ENCODE assay signal across 18 mouse cellular contexts in genomic region chr7:113172425-113172824, GRCm38 (mm10). TPM values are rescaled to one million over a fixed set of nuclear protein-coding genes. Genes with fewer than 3 reads are reported as not detected.
DNase-seq lines count a peak whose midpoint lies in the region; ATAC-seq and TF ChIP-seq lines count a peak whose summit lies in the region.
"Had no signal": no experiment of that assay in that cellular context is flagged by ENCODE, and none has a peak within 500 bp of the region (broad histone marks: within the 10 kb centered on the region; RNA-seq: fewer than 3 reads in every experiment).

No protein-coding gene starts in this region.

- 37% methylated on average over 2 of the region's 2 CpGs for WGBS in liver, postnatal 0 days (ENCODE audit: insufficient replicate concordance)
- 63% methylated on average over 2 of the region's 2 CpGs for WGBS in liver, embryonic 11.5 days
- 68% methylated on average over 2 of the region's 2 CpGs for WGBS in embryonic facial prominence, embryonic 10.5 days

- ATAC-seq in liver, postnatal 0 days = 0 out of 2 replicates have a peak, but pooled peaks have one; percentile 21
- ATAC-seq in liver, embryonic 11.5 days (replicated peaks; ENCODE audit: low FRiP score) = no peak
- no peak for ATAC-seq in megakaryocyte-erythroid progenitor cell, adult 5-6 weeks (replicated peaks; ENCODE audit: low FRiP score, low TSS enrichment, poor library complexity, severe bottlenecking)
- ATAC-seq: forebrain, embryonic 14.5 days; Patski had no signal

- no peaks in the 10 kb centered on the region for H3K4me1 ChIP-seq in liver, postnatal 0 days (ENCODE audit: insufficient read depth)
- no peaks in the 10 kb centered on the region for H3K4me1 ChIP-seq in liver, embryonic 11.5 days (replicated peaks; ENCODE audit: control insufficient read depth, insufficient read depth, low read length)
- H3K4me1 ChIP-seq in embryonic facial prominence, embryonic 10.5 days = no peaks in the 10 kb centered on the region
- H3K4me1 ChIP-seq: embryonic facial prominence, embryonic 12.5 days; hindbrain, embryonic 12.5 days; neural tube, embryonic 15.5 days had no signal

- DNase-seq in gastrocnemius, adult 2 months = peak; percentile 49
- DNase-seq in gastrocnemius, postnatal 4 days (ENCODE audit: low spot score in 2 of 2) = no peak
- no peak for DNase-seq in liver, postnatal 0 days
- no peak for DNase-seq in liver, embryonic 11.5 days (ENCODE audit: low spot score)
- DNase-seq in adipocyte (ENCODE audit: low spot score) = peak; percentile 32
- no peak for DNase-seq in embryonic facial prominence, embryonic 10.5 days (ENCODE audit: low spot score)
- DNase-seq: cerebellum, postnatal 10 days; gastrocnemius, postnatal 14 days; kidney, adult 18-20 months; thymus, adult 18-20 months had no signal

- H3K36me3 ChIP-seq in liver, postnatal 0 days (replicated peaks; ENCODE audit: insufficient read depth, low read length) = no peaks in the 10 kb centered on the region
- no peaks in the 10 kb centered on the region for H3K36me3 ChIP-seq in liver, embryonic 11.5 days (ENCODE audit: control insufficient read depth, insufficient read depth, low read length)
- no peaks in the 10 kb centered on the region for H3K36me3 ChIP-seq in myocyte (ENCODE audit: control insufficient read depth, insufficient read depth)
- H3K36me3 ChIP-seq in embryonic facial prominence, embryonic 10.5 days (replicated peaks) = no peaks in the 10 kb centered on the region
- H3K36me3 ChIP-seq: embryonic facial prominence, embryonic 12.5 days; hindbrain, embryonic 12.5 days; neural tube, embryonic 15.5 days had no signal

- H3K27me3 ChIP-seq in liver, postnatal 0 days (ENCODE audit: insufficient read depth, low read length) = no peaks in the 10 kb centered on the region
- no peaks in the 10 kb centered on the region for H3K27me3 ChIP-seq in liver, embryonic 11.5 days (replicated peaks; ENCODE audit: control insufficient read depth, insufficient read depth, low read length)
- no peaks in the 10 kb centered on the region for H3K27me3 ChIP-seq in myocyte (ENCODE audit: control insufficient read depth, insufficient read depth, insufficient read length)
- no peaks in the 10 kb centered on the region for H3K27me3 ChIP-seq in embryonic facial prominence, embryonic 10.5 days (replicated peaks; ENCODE audit: low read depth, poor library complexity, severe bottlenecking)
- H3K27me3 ChIP-seq: embryonic facial prominence, embryonic 12.5 days; hindbrain, embryonic 12.5 days; neural tube, embryonic 15.5 days; Patski had no signal

- H3K4me3 ChIP-seq in gastrocnemius, adult 2 months = no peak overlapping the region
- H3K4me3 ChIP-seq in liver, postnatal 0 days (ENCODE audit: low read depth, low read length) = no peak overlapping the region
- H3K4me3 ChIP-seq in liver, embryonic 11.5 days (ENCODE audit: low read depth, low read length) = no peak overlapping the region
- H3K4me3 ChIP-seq in myocyte = no peak overlapping the region
- H3K4me3 ChIP-seq in embryonic facial prominence, embryonic 10.5 days = no peak overlapping the region
- H3K4me3 ChIP-seq: embryonic facial prominence, embryonic 12.5 days; hindbrain, embryonic 12.5 days; neural tube, embryonic 15.5 days had no signal

- H3K9me3 ChIP-seq in liver, postnatal 0 days (ENCODE audit: low read length) = no peaks in the 10 kb centered on the region
- H3K9me3 ChIP-seq in liver, embryonic 11.5 days (ENCODE audit: control insufficient read depth, low read length) = no peaks in the 10 kb centered on the region
- H3K9me3 ChIP-seq in embryonic facial prominence, embryonic 10.5 days = no peaks in the 10 kb centered on the region
- H3K9me3 ChIP-seq: embryonic facial prominence, embryonic 12.5 days; hindbrain, embryonic 12.5 days; neural tube, embryonic 15.5 days had no signal

- no peaks in the 10 kb centered on the region for H3K79me2 ChIP-seq in myocyte (ENCODE audit: control insufficient read depth, insufficient read depth)

- H3K27ac ChIP-seq in gastrocnemius, adult 2 months = peak overlapping the region; percentile 67
- no peak overlapping the region for H3K27ac ChIP-seq in liver, postnatal 0 days (ENCODE audit: low read depth)
- H3K27ac ChIP-seq in liver, embryonic 11.5 days (ENCODE audit: low read depth, low read length) = no peak overlapping the region
- H3K27ac ChIP-seq in embryonic facial prominence, embryonic 10.5 days (replicated peaks) = no peak overlapping the region
- H3K27ac ChIP-seq: embryonic facial prominence, embryonic 12.5 days; hindbrain, embryonic 12.5 days; liver, embryonic 14.5 days; neural tube, embryonic 15.5 days had no signal

- TF ChIP-seq CTCF in gastrocnemius, adult 2 months (IDR thresholded peaks at IDR 0.05) = no peak
- no peak for TF ChIP-seq CTCF in liver, postnatal 0 days (IDR thresholded peaks at IDR 0.05; ENCODE audit: low read depth)

- intact Hi-C loops in gastrocnemius, adult 2 months (cut with DNase I) = no loop called here

- no peak overlapping the region for H3K4me2 ChIP-seq in liver, postnatal 0 days (ENCODE audit: low read depth, low read length)
- H3K4me2 ChIP-seq in liver, embryonic 11.5 days = no peak overlapping the region
- H3K4me2 ChIP-seq in myocyte (ENCODE audit: low read depth) = peak overlapping the region; percentile 7
- H3K4me2 ChIP-seq: embryonic facial prominence, embryonic 12.5 days; hindbrain, embryonic 12.5 days; neural tube, embryonic 15.5 days had no signal

- no peak for TF ChIP-seq POLR2A in myocyte (IDR thresholded peaks at IDR 0.05; ENCODE audit: insufficient read length, low read depth)

- no peak overlapping the region for H3K9ac ChIP-seq in liver, postnatal 0 days (replicated peaks)
- H3K9ac ChIP-seq in liver, embryonic 11.5 days (ENCODE audit: low read depth, low read length) = no peak overlapping the region
- H3K9ac ChIP-seq: embryonic facial prominence, embryonic 12.5 days; hindbrain, embryonic 12.5 days; liver, embryonic 14.5 days; neural tube, embryonic 15.5 days had no signal

- no peak overlapping the region for H3ac ChIP-seq in myocyte (ENCODE audit: control insufficient read depth, insufficient read length)

- no peak for TF ChIP-seq EP300 in liver, postnatal 0 days (IDR thresholded peaks at IDR 0.05; ENCODE audit: low read depth)

TF ChIP-seq in myocyte, 11 proteins besides CTCF, POLR2A, EP300 and RAD21:
- TF ChIP-seq E2F4 (IDR thresholded peaks at IDR 0.05; ENCODE audit: insufficient read depth) (no peak), SRF (IDR thresholded peaks at IDR 0.05; ENCODE audit: control insufficient read depth, insufficient read length, low read depth) (no peak), TCF3 (IDR thresholded peaks at IDR 0.05; ENCODE audit: insufficient read length, low read depth) (no peak), POLR2AphosphoS2 (IDR thresholded peaks at IDR 0.05; ENCODE audit: insufficient read length, low read depth) (no peak), USF1 (IDR thresholded peaks at IDR 0.05; ENCODE audit: low read depth) (no peak), MYOG (IDR thresholded peaks at IDR 0.05; ENCODE audit: control insufficient read depth in 1 of 3, insufficient read depth in 1 of 3, insufficient read length in 2 of 3, low read depth in 2 of 3) (no peak), MYOD1 (IDR thresholded peaks at IDR 0.05; ENCODE audit: control insufficient read depth in 1 of 3, insufficient read length in 2 of 3, low read depth in 2 of 3) (no peak), TCF12 (IDR thresholded peaks at IDR 0.05; ENCODE audit: insufficient read depth, poor library complexity, severe bottlenecking) (no peak), CEBPB (IDR thresholded peaks at IDR 0.05; ENCODE audit: insufficient read depth, poor library complexity, severe bottlenecking) (no peak), MAX (IDR thresholded peaks at IDR 0.05; ENCODE audit: low read depth) (no peak), REST (IDR thresholded peaks at IDR 0.05; ENCODE audit: insufficient read depth, insufficient read length) (no peak)

RNA-seq across cellular contexts. Expression of gene Arntl, which starts 34.8 kb away (rescaled TPM):
- 10 to 100 TPM; 17.6 to 39.4 TPM for total RNA-seq in gastrocnemius, adult 2 months (2021)
- total RNA-seq in gastrocnemius, postnatal 4 days (2021) = 10 to 100 TPM in 1 of 2 experiments, 1 to 10 TPM in 1; 9.0 to 10.7 TPM
- polyA plus RNA-seq in liver, postnatal 0 days (2015; fragmentation: Nextera tagmentation; extraction: Ambion mirVana) = 7.0 and 8.9 TPM in 2 replicates
- 8.4 and 9.5 TPM in 2 replicates for polyA plus RNA-seq in liver, embryonic 11.5 days (2014; fragmentation: Nextera tagmentation; extraction: Ambion mirVana)
- 10.5 TPM for polyA plus RNA-seq in myocyte (2012; fragmentation: generic; extraction: Trizol)
- total RNA-seq in megakaryocyte-erythroid progenitor cell, adult 5-6 weeks (2014; fragmentation: Nextera tagmentation) = 10.7 and 28.0 TPM in 2 replicates
- 7.5 and 8.2 TPM in 2 replicates for total RNA-seq in megakaryocyte-erythroid progenitor cell, adult 5-6 weeks (2017)
- 8.0 and 8.5 TPM in 2 replicates for polyA plus RNA-seq in embryonic facial prominence, embryonic 10.5 days (2016; fragmentation: Nextera tagmentation; extraction: Ambion mirVana)

Comparison
In these comparisons a context has a peak if more than half of its experiments do, and no peak if none do; other contexts are left out.
1. DNase-seq: peak in gastrocnemius, adult 2 months (single experiment) and adipocyte (single experiment); none in gastrocnemius, postnatal 4 days (0 of 2), liver, postnatal 0 days (single experiment), liver, embryonic 11.5 days (single experiment) and embryonic facial prominence, embryonic 10.5 days (single experiment).